8 mouse cellular contexts compared by ENCODE assay signal in genomic region chr1:59483521-59484245, GRCm38 (mm10). TPM values are rescaled to one million over a fixed set of nuclear protein-coding genes. Genes with fewer than 3 reads are reported as not detected.
DNase-seq lines count a peak whose midpoint lies in the region; ATAC-seq and TF ChIP-seq lines count a peak whose summit lies in the region.

No protein-coding gene starts in this region.

- peak overlapping the region; percentile 70; the same call in 1 of the 2 replicates for H3K9ac ChIP-seq in heart, postnatal 0 days (replicated peaks; ENCODE audit: low read depth, low read length)
- H3K9ac ChIP-seq in lung, embryonic 14.5 days = peak overlapping the region; percentile 94

- no peaks in the 10 kb centered on the region for H3K9me3 ChIP-seq in forebrain, embryonic 10.5 days
- H3K9me3 ChIP-seq in heart, postnatal 0 days (replicated peaks; ENCODE audit: control insufficient read depth, low read length) = no peaks in the 10 kb centered on the region
- H3K9me3 ChIP-seq in lung, embryonic 14.5 days (ENCODE audit: low read depth, low read length) = no peaks in the 10 kb centered on the region

- peak; percentile 72 for TF ChIP-seq CTCF in heart, postnatal 0 days (IDR thresholded peaks at IDR 0.05; ENCODE audit: low read depth)
- TF ChIP-seq CTCF in lung, embryonic 14.5 days (IDR thresholded peaks at IDR 0.05; ENCODE audit: low read depth) = peak; percentile 98
- peak; percentile 52; the same call in 1 of the 2 replicates for TF ChIP-seq CTCF in olfactory bulb, adult 2 months (IDR thresholded peaks at IDR 0.05; ENCODE audit: insufficient read depth, low read depth, low read length)

- peaks cover 90% of the 10 kb centered on the region for H3K4me1 ChIP-seq in forebrain, embryonic 10.5 days
- H3K4me1 ChIP-seq in heart, postnatal 0 days (ENCODE audit: control insufficient read depth, insufficient read depth) = peaks cover 24% of the 10 kb centered on the region
- H3K4me1 ChIP-seq in lung, embryonic 14.5 days (ENCODE audit: insufficient read depth) = peaks cover 23% of the 10 kb centered on the region
- peaks cover 42% of the 10 kb centered on the region for H3K4me1 ChIP-seq in olfactory bulb, adult 2 months (ENCODE audit: control insufficient read depth, insufficient read depth, low read length)

- H3K4me3 ChIP-seq in forebrain, embryonic 10.5 days = peak overlapping the region; percentile 93
- peak overlapping the region; percentile 68 for H3K4me3 ChIP-seq in heart, postnatal 0 days (ENCODE audit: low read depth, low read length)
- H3K4me3 ChIP-seq in lung, embryonic 14.5 days (ENCODE audit: low read depth, low read length) = peak overlapping the region; percentile 85
- H3K4me3 ChIP-seq in olfactory bulb, adult 2 months (ENCODE audit: insufficient read depth, low read depth, low read length) = peak overlapping the region; percentile 46

- WGBS in forebrain, embryonic 10.5 days = under 1% methylated on average over 46 of the region's 46 CpGs
- 3% methylated on average over 46 of the region's 46 CpGs for WGBS in heart, postnatal 0 days
- under 1% methylated on average over 46 of the region's 46 CpGs for WGBS in lung, embryonic 14.5 days
- WGBS in olfactory bulb, adult 2 months = 10% methylated on average over 46 of the region's 46 CpGs

- peak overlapping the region; percentile 97 for H3K4me2 ChIP-seq in heart, postnatal 0 days (ENCODE audit: low read depth, low read length)
- peak overlapping the region; percentile 93 for H3K4me2 ChIP-seq in lung, embryonic 14.5 days

- H3K27me3 ChIP-seq in forebrain, embryonic 10.5 days (ENCODE audit: poor library complexity, severe bottlenecking) = peaks cover 42% of the 10 kb centered on the region
- peaks cover 22% of the 10 kb centered on the region for H3K27me3 ChIP-seq in heart, postnatal 0 days (ENCODE audit: control insufficient read depth, insufficient read depth, low read length)
- no peaks in the 10 kb centered on the region for H3K27me3 ChIP-seq in lung, embryonic 14.5 days (ENCODE audit: insufficient read depth, low read length)

- peak overlapping the region; percentile 94 for H3K27ac ChIP-seq in forebrain, embryonic 10.5 days
- H3K27ac ChIP-seq in heart, postnatal 0 days (ENCODE audit: low read depth) = no peak overlapping the region
- peak overlapping the region; percentile 99; the same call in 1 of the 2 replicates for H3K27ac ChIP-seq in lung, embryonic 14.5 days (ENCODE audit: low read depth)
- no peak overlapping the region for H3K27ac ChIP-seq in olfactory bulb, adult 2 months (ENCODE audit: insufficient read depth, low read depth, low read length)

- no peak; the same call in 1 of the 2 replicates for ATAC-seq in heart, postnatal 0 days (ENCODE audit: insufficient read depth, low read depth)
- peak; percentile 26 for ATAC-seq in lung, embryonic 14.5 days (ENCODE audit: insufficient read depth)

- DNase-seq in spleen, adult 18-20 months = peak; percentile 17 to 32
- DNase-seq in spleen, adult 12 weeks (ENCODE audit: low spot score) = no peak
- peak; percentile 78 for DNase-seq in forebrain, embryonic 10.5 days (ENCODE audit: extremely low spot score, low spot score)
- peak; percentile 53 for DNase-seq in heart, postnatal 0 days (ENCODE audit: low spot score)
- peak; percentile 88 to 92 for DNase-seq in kidney, postnatal 4 days
- peak; percentile 93 for DNase-seq in lung, embryonic 14.5 days
- peak; percentile 28 to 44 for DNase-seq in thymus, postnatal 10 days (ENCODE audit: low spot score in 2 of 2)

- TF ChIP-seq EP300 in heart, postnatal 0 days (IDR thresholded peaks at IDR 0.05; ENCODE audit: low read depth) = no peak

- no peak for TF ChIP-seq POLR2A in olfactory bulb, adult 2 months (IDR thresholded peaks at IDR 0.05; ENCODE audit: insufficient read depth, low read depth, low read length)

- H3K36me3 ChIP-seq in forebrain, embryonic 10.5 days (replicated peaks) = peaks cover 21% of the 10 kb centered on the region
- H3K36me3 ChIP-seq in heart, postnatal 0 days (replicated peaks; ENCODE audit: control insufficient read depth, insufficient read depth, low read length) = no peaks in the 10 kb centered on the region
- peaks cover 36% of the 10 kb centered on the region for H3K36me3 ChIP-seq in lung, embryonic 14.5 days (ENCODE audit: insufficient read depth)

RNA-seq across cellular contexts. Expression of gene Fzd7, which starts 1.5 kb away (rescaled TPM):
- polyA plus RNA-seq in forebrain, embryonic 10.5 days (2016; fragmentation: Nextera tagmentation; extraction: Ambion mirVana) = 9.4 and 9.6 TPM in 2 replicates
- total RNA-seq in heart, postnatal 0 days (2014; rRNA removed; ENCODE audit: low replicate concordance) = 7.5 and 9.0 TPM in 2 replicates
- 1.0 and 1.3 TPM in 2 replicates for polyA plus RNA-seq in heart, postnatal 0 days (2015; fragmentation: Nextera tagmentation; extraction: Ambion mirVana)
- polyA plus RNA-seq in lung, embryonic 14.5 days (2014; fragmentation: Nextera tagmentation; extraction: Ambion mirVana) = 21.7 and 22.7 TPM in 2 replicates
- not detected in 2 replicates for polyA plus RNA-seq in olfactory bulb, adult 2 months (2012; ENCODE audit: insufficient read depth, insufficient read length, low replicate concordance, missing spikeins)

RNA-seq across cellular contexts. Expression of gene Gm973, which starts 32.4 kb away (rescaled TPM):
- 0.76 and 1.3 TPM in 2 replicates for polyA plus RNA-seq in forebrain, embryonic 10.5 days (2016; fragmentation: Nextera tagmentation; extraction: Ambion mirVana)
- total RNA-seq in heart, postnatal 0 days (2014; rRNA removed; ENCODE audit: low replicate concordance) = not detected in 2 replicates
- 0.14 and 0.65 TPM in 2 replicates for polyA plus RNA-seq in heart, postnatal 0 days (2015; fragmentation: Nextera tagmentation; extraction: Ambion mirVana)
- 0.41 TPM in 1 of 2 replicates, not detected in the other for polyA plus RNA-seq in lung, embryonic 14.5 days (2014; fragmentation: Nextera tagmentation; extraction: Ambion mirVana)
- polyA plus RNA-seq in olfactory bulb, adult 2 months (2012; ENCODE audit: insufficient read depth, insufficient read length, low replicate concordance, missing spikeins) = not detected in 2 replicates

Comparison
In these comparisons a context has a peak if more than half of its experiments do, and no peak if none do; other contexts are left out.
1. H3K27ac ChIP-seq: peak in forebrain, embryonic 10.5 days (single experiment) and lung, embryonic 14.5 days (single experiment); none in heart, postnatal 0 days (single experiment) and olfactory bulb, adult 2 months (single experiment).
2. Peak in every context shown above with its lines, with median percentiles within 50 percentile points of each other: H3K4me3 ChIP-seq and CTCF ChIP-seq.